Mouse (Mus musculus): ENCODE measurements at regions not wholly inside any gene's neighbourhood (a gene's known extent, or its start where the extent isn't known, plus 50 kb on each side); places are given as distances from the start of the nearest gene placed in this dataset.

GRCm38 (mm10) chr10:37338073-37338912 is 199.6 kb upstream of the Marcks start:
- DNase-seq (ENCODE audit: extremely low read depth, insufficient read length, low spot score), result no peak

- no peak for DNase-seq (ENCODE audit: extremely low read depth, insufficient read length, low spot score)
Measured at GRCm38 (mm10) chr10:37337172-37337620, 198.5 kb upstream of the Marcks start.

GRCm38 (mm10) chr10:37335148-37335547 is 196.4 kb upstream of the Marcks start:
- no peak for DNase-seq (ENCODE audit: extremely low read depth, insufficient read length, low spot score)

- DNase-seq (ENCODE audit: extremely low read depth, insufficient read length, low spot score), result no peak
Measured at GRCm38 (mm10) chr10:37326168-37326534, 187.4 kb upstream of the Marcks start.

- no peak for DNase-seq (ENCODE audit: extremely low read depth, insufficient read length, low spot score)
Measured at GRCm38 (mm10) chr10:37325514-37326167, 186.9 kb upstream of the Marcks start.

- no peak for DNase-seq (ENCODE audit: extremely low read depth, insufficient read length, low spot score)
Measured at GRCm38 (mm10) chr10:37323689-37324088, 185.0 kb upstream of the Marcks start.

GRCm38 (mm10) chr10:37322809-37323208 is 184.1 kb upstream of the Marcks start:
- DNase-seq (ENCODE audit: extremely low read depth, insufficient read length, low spot score), result no peak

GRCm38 (mm10) chr10:37322310-37322709 is 183.6 kb upstream of the Marcks start:
- no peak for DNase-seq (ENCODE audit: extremely low read depth, insufficient read length, low spot score)

GRCm38 (mm10) chr10:37321171-37321570 is 182.5 kb upstream of the Marcks start:
- DNase-seq (ENCODE audit: extremely low read depth, insufficient read length, low spot score), result no peak

GRCm38 (mm10) chr10:37319746-37320430 is 181.2 kb upstream of the Marcks start:
- DNase-seq (ENCODE audit: extremely low read depth, insufficient read length, low spot score), result no peak

GRCm38 (mm10) chr10:37316701-37317100 is 178.0 kb upstream of the Marcks start:
- DNase-seq (ENCODE audit: extremely low read depth, insufficient read length, low spot score), result no peak

GRCm38 (mm10) chr10:37315804-37316203 is 177.1 kb upstream of the Marcks start:
- DNase-seq (ENCODE audit: extremely low read depth, insufficient read length, low spot score), result no peak

- DNase-seq (ENCODE audit: extremely low read depth, insufficient read length, low spot score), result peak; percentile 25
Measured at GRCm38 (mm10) chr10:37314746-37315430, 176.2 kb upstream of the Marcks start.

- no peak for DNase-seq (ENCODE audit: extremely low read depth, insufficient read length, low spot score)
Measured at GRCm38 (mm10) chr10:37313461-37313860, 174.7 kb upstream of the Marcks start.

- DNase-seq (ENCODE audit: extremely low read depth, insufficient read length, low spot score), result no peak
Measured at GRCm38 (mm10) chr10:37310266-37310945, 171.7 kb upstream of the Marcks start.

- no peak for DNase-seq (ENCODE audit: extremely low read depth, insufficient read length, low spot score)
Measured at GRCm38 (mm10) chr10:37304656-37305055, 165.9 kb upstream of the Marcks start.

- no peak for DNase-seq (ENCODE audit: extremely low read depth, insufficient read length, low spot score)
Measured at GRCm38 (mm10) chr10:37300181-37300889, 161.6 kb upstream of the Marcks start.

- DNase-seq (ENCODE audit: extremely low read depth, insufficient read length, low spot score), result no peak
Measured at GRCm38 (mm10) chr10:37298689-37299421, 160.1 kb upstream of the Marcks start.

GRCm38 (mm10) chr10:37294231-37294630 is 155.5 kb upstream of the Marcks start:
- no peak for DNase-seq (ENCODE audit: extremely low read depth, insufficient read length, low spot score)
